Mouse (Mus musculus): Measurements from ENCODE around the gene Slc31a1. TPM values are rescaled to one million over a fixed set of nuclear protein-coding genes. Genes with fewer than 3 reads are reported as not detected.

Slc31a1 gene
- total and polyA plus RNA-seq, 2 experiments: 75.3 to 88.4 TPM

DNA sequence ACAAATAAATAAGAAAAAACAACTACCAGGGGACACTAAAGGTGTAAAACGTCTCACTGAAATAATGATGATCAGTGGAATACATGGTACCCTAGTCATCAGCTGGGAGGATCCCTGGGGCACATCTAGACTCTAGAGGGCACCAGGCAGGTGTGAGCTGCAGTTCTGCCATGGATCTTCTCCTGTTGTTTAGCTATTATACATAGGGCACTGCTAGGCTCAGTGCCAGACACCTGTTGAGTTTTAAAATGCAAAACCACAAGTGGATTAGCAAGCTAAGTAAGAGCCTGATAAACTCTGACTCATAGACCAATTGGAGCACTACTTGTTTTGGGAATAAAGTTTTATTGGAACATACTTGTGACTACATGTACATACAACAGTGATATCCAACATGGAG lies 42.2 kb upstream of the Slc31a1 start:
- WGBS: 79% methylated on average over 1 of the region's 1 CpGs

DNA sequence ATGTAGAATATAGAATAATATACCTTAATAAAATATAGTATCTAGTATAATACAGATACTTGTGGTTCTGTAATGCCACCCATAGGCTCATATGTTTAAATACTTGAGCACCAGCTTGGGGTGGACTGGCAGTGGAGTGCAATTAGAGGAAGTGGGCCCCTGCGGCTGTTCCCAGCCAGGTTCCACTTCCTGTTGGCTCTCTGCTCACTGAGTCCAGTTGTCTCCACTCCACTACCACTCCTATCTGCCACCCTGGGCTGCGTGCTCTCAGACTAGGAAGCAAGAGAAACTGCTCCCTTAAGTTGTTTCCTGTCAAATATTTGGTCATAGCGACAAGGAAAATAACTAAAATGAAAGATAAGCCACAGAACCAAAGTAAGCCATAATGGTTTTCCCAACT lies 37.8 kb upstream of the Slc31a1 start:
- Histone ChIP-seq H3K27me3 (ENCODE audit: control insufficient read depth, insufficient read depth, low read length) (no peaks in the 10 kb centered on the region), H3K79me2 (ENCODE audit: control insufficient read depth, insufficient read depth, low read length) (no peaks in the 10 kb centered on the region), H3K27ac (replicated peaks; ENCODE audit: insufficient read depth, low read depth, low read length) (no peak overlapping the region), H3K36me3 (ENCODE audit: control insufficient read depth, insufficient read depth, low read length) (peaks cover 92% of the 10 kb centered on the region), H3K4me3 (ENCODE audit: insufficient read depth, low read depth, low read length) (no peak overlapping the region), H3K4me1 (ENCODE audit: control insufficient read depth, insufficient read depth, low read length) (no peaks in the 10 kb centered on the region; the same call in none of the 2 replicates), H3K9ac (ENCODE audit: low read depth, low read length) (no peak overlapping the region)
- no peak for TF ChIP-seq CTCF (IDR thresholded peaks at IDR 0.05; ENCODE audit: low read depth, low read length)
- no peak for TF ChIP-seq POLR2A (IDR thresholded peaks at IDR 0.05; ENCODE audit: extremely low read depth, insufficient read depth, low read length)
- no peak for DNase-seq (ENCODE audit: extremely low read depth, low read depth, low spot score)
- 75% methylated on average over 3 of the region's 3 CpGs for WGBS

More for the DNA sequence above, 42.2 kb upstream of the Slc31a1 start:
- Histone ChIP-seq H3K27ac (replicated peaks; ENCODE audit: insufficient read depth, low read depth, low read length) (no peak overlapping the region), H3K36me3 (ENCODE audit: control insufficient read depth, insufficient read depth, low read length) (peaks cover 80% of the 10 kb centered on the region), H3K27me3 (ENCODE audit: control insufficient read depth, insufficient read depth, low read length) (no peaks in the 10 kb centered on the region), H3K79me2 (ENCODE audit: control insufficient read depth, insufficient read depth, low read length) (no peaks in the 10 kb centered on the region), H3K4me3 (ENCODE audit: insufficient read depth, low read depth, low read length) (no peak overlapping the region), H3K4me1 (ENCODE audit: control insufficient read depth, insufficient read depth, low read length) (no peaks in the 10 kb centered on the region; the same call in 1 of the 2 replicates), H3K9ac (ENCODE audit: low read depth, low read length) (no peak overlapping the region)
- no peak for DNase-seq (ENCODE audit: extremely low read depth, low read depth, low spot score)
- TF ChIP-seq POLR2A (IDR thresholded peaks at IDR 0.05; ENCODE audit: extremely low read depth, insufficient read depth, low read length) (no peak), CTCF (IDR thresholded peaks at IDR 0.05; ENCODE audit: low read depth, low read length) (no peak)

DNA sequence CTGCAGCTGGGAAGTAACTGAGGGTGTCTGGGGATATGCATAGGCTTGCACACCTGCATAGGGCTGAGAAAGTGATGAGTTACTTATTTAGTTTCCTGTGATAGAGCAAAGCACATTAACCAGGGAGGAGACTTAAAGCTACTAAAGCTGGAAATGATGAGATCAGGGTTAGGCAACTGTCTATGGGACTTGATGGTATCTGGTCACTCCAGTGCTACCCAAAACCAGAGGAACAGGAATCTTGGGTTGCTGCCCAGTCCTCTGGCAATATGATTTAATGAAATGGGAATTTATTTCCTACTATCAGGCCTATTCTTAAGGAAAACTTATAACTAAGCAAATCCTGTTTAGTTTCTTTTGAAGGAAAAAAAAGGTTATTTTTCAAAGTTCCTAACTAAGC lies 34.4 kb upstream of the Slc31a1 start:
- H3K79me2 ChIP-seq (ENCODE audit: control insufficient read depth, insufficient read depth, low read length): no peaks in the 10 kb centered on the region
- no peak for DNase-seq (ENCODE audit: extremely low read depth, low read depth, low spot score)
- H3K4me3 ChIP-seq (ENCODE audit: insufficient read depth, low read depth, low read length): no peak overlapping the region
- H3K36me3 ChIP-seq (ENCODE audit: control insufficient read depth, insufficient read depth, low read length): peaks cover 79% of the 10 kb centered on the region
- no peak overlapping the region for H3K9ac ChIP-seq (ENCODE audit: low read depth, low read length)
- no peak for TF ChIP-seq POLR2A (IDR thresholded peaks at IDR 0.05; ENCODE audit: extremely low read depth, insufficient read depth, low read length)
- no peak for TF ChIP-seq CTCF (IDR thresholded peaks at IDR 0.05; ENCODE audit: low read depth, low read length)
- no peaks in the 10 kb centered on the region; the same call in none of the 2 replicates for H3K4me1 ChIP-seq (ENCODE audit: control insufficient read depth, insufficient read depth, low read length)
- H3K27me3 ChIP-seq (ENCODE audit: control insufficient read depth, insufficient read depth, low read length): no peaks in the 10 kb centered on the region
- H3K27ac ChIP-seq (replicated peaks; ENCODE audit: insufficient read depth, low read depth, low read length): no peak overlapping the region

DNA sequence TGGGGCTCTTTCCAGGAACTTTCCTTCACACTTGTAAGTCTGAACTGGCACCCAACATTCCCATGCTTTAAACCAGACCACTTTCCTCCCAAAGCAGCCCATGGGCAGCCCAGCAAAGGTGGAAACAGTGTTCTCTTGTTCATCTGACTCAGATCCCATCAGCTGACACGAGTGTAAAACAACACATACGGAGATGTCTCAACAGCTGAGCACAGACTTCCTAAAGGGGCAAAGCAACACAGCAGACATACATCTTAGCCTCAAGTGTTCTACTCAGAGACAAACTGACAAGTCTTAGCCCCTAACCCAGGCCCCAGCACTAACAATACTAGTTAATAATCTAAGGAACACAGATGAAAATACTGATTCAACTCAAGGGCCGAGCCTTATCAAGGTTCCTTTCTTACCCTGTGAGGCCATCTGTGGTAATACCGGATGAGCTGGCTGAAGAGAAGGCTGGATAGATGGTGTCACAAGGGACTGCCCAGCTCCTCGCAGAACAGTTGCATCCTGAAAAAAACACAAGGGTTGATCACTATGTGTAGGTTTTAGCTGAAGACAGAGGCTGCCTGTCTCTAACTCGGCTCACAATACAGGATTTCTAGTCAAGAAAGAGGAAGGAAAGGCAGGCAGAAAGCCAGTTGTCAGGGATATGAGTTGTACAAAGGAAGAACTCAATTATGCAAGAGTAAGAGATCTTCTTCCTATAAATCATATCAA lies 31.4 kb upstream of the Slc31a1 start:
- Histone ChIP-seq H3K27me3 (ENCODE audit: control insufficient read depth, insufficient read depth, low read length) (no peaks in the 10 kb centered on the region), H3K79me2 (ENCODE audit: control insufficient read depth, insufficient read depth, low read length) (no peaks in the 10 kb centered on the region), H3K9ac (ENCODE audit: low read depth, low read length) (peak overlapping the region; percentile 21; the same call in 1 of the 2 replicates), H3K36me3 (ENCODE audit: control insufficient read depth, insufficient read depth, low read length) (peaks cover 71% of the 10 kb centered on the region), H3K27ac (replicated peaks; ENCODE audit: insufficient read depth, low read depth, low read length) (peak overlapping the region; percentile 61), H3K4me1 (ENCODE audit: control insufficient read depth, insufficient read depth, low read length) (no peaks in the 10 kb centered on the region; the same call in none of the 2 replicates), H3K4me3 (ENCODE audit: insufficient read depth, low read depth, low read length) (no peak overlapping the region)
- peak; percentile 36 for DNase-seq (ENCODE audit: extremely low read depth, low read depth, low spot score)
- 69% methylated on average over 6 of the region's 6 CpGs for WGBS
- TF ChIP-seq POLR2A (IDR thresholded peaks at IDR 0.05; ENCODE audit: extremely low read depth, insufficient read depth, low read length): no peak
- no peak for TF ChIP-seq CTCF (IDR thresholded peaks at IDR 0.05; ENCODE audit: low read depth, low read length)

DNA sequence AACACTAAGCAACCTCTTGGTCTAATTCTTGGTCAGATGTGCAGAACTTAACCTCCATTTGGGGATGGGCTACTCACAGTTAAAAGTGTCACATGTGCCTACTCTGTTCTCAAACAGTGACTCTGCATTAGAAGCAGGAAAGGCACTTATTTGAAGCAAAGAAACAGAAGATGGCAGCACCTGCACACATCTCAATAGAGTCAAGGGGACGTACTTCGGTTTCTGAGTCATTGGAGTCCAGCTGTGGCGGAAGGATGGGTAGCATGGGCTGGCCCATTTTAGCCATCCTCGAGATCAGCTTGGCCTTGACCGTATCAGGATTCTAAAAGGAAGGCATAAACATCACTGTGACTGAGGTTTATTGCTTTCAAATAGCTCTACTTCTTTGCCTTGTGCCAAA lies 28.6 kb upstream of the Slc31a1 start:
- Histone ChIP-seq H3K27ac (replicated peaks; ENCODE audit: insufficient read depth, low read depth, low read length) (no peak overlapping the region), H3K27me3 (ENCODE audit: control insufficient read depth, insufficient read depth, low read length) (no peaks in the 10 kb centered on the region), H3K36me3 (ENCODE audit: control insufficient read depth, insufficient read depth, low read length) (peaks cover 63% of the 10 kb centered on the region), H3K4me1 (ENCODE audit: control insufficient read depth, insufficient read depth, low read length) (no peaks in the 10 kb centered on the region), H3K9ac (ENCODE audit: low read depth, low read length) (no peak overlapping the region), H3K4me3 (ENCODE audit: insufficient read depth, low read depth, low read length) (no peak overlapping the region), H3K79me2 (ENCODE audit: control insufficient read depth, insufficient read depth, low read length) (peaks cover 2% of the 10 kb centered on the region; the same call in 1 of the 2 replicates)
- WGBS: 70% methylated on average over 5 of the region's 5 CpGs
- TF ChIP-seq POLR2A (IDR thresholded peaks at IDR 0.05; ENCODE audit: extremely low read depth, insufficient read depth, low read length): no peak
- TF ChIP-seq CTCF (IDR thresholded peaks at IDR 0.05; ENCODE audit: low read depth, low read length): no peak
- no peak for DNase-seq (ENCODE audit: extremely low read depth, low read depth, low spot score)

DNA sequence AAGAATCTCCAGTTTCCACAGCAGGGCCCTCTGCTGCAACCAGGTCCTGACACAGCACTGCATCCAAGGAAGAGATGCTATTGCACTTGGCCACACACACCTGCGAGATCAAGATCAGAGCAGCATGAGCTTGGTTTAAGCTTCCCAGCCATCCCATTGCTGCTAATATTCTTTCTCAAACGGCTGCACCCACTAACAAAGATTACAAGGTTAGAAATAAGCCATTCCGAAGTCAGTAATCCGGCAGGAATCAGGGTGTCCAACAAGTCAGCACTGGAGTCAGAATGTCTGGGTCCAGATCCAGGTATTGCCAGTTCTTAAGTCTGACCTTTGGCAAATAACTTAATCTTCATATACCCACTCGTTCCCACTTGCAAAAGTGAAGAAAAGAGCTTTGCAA lies 22.0 kb upstream of the Slc31a1 start:
- no peak for DNase-seq (ENCODE audit: extremely low read depth, low read depth, low spot score)
- Histone ChIP-seq H3K79me2 (ENCODE audit: control insufficient read depth, insufficient read depth, low read length) (peaks cover 2% of the 10 kb centered on the region; the same call in 1 of the 2 replicates), H3K4me3 (ENCODE audit: insufficient read depth, low read depth, low read length) (no peak overlapping the region), H3K36me3 (ENCODE audit: control insufficient read depth, insufficient read depth, low read length) (peaks cover 60% of the 10 kb centered on the region), H3K4me1 (ENCODE audit: control insufficient read depth, insufficient read depth, low read length) (no peaks in the 10 kb centered on the region), H3K27me3 (ENCODE audit: control insufficient read depth, insufficient read depth, low read length) (no peaks in the 10 kb centered on the region), H3K9ac (ENCODE audit: low read depth, low read length) (no peak overlapping the region), H3K27ac (replicated peaks; ENCODE audit: insufficient read depth, low read depth, low read length) (no peak overlapping the region)
- WGBS: 92% methylated on average over 5 of the region's 5 CpGs
- no peak for TF ChIP-seq POLR2A (IDR thresholded peaks at IDR 0.05; ENCODE audit: extremely low read depth, insufficient read depth, low read length)
- TF ChIP-seq CTCF (IDR thresholded peaks at IDR 0.05; ENCODE audit: low read depth, low read length): no peak
